Mouse (Mus musculus): ENCODE results near the gene Zfp84.

Gene Zfp84

GRCm38 (mm10) chr7:29818619-29819254 lies 50.4 kb downstream of the Zfp84 start:
- peak; percentile 77 to 79 for DNase-seq

DNA sequence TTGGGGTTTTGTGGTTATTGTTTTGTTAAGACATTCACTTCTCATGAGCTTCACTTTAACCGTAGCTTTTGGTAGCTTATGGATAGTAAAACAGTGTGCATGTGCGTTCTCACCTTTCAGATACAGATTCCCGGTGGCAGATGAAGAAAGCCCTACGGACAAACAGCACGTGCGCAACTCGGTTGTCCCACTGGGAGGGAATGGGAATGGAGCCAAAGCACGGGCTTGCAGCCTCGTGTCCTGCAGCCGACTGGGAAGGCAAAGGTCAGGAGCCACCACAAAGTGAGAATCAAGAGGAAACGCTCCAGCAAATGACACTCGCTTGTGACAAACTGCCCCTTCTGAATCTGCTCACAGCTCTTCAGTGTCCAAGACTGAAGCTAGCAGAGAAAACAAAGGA lies 59.6 kb downstream of the Zfp84 start:
- peak; percentile 57 to 59 for DNase-seq

Data from kidney, postnatal 25 days (tissue).